Mouse (Mus musculus) lung, embryonic 15.5 days (tissue): ENCODE data around the gene Gm27179. TPM values are rescaled to one million over a fixed set of nuclear protein-coding genes. Genes with fewer than 3 reads are reported as not detected.
"Not testable (repeated sequence)": the region's sequence is repeated elsewhere in the genome, so short reads cannot be mapped to it uniquely, and the experiment has no call there.

ENCODE experiments used
- ATAC-seq: fragments of 200-750 bp; cut with Nextera tagmentation; 2 replicates; pipeline ENCODE4 v1.8.0; 2017; ENCODE audit warnings: moderate number of reproducible peaks, borderline replicate concordance; ENCODE audit not compliant: low FRiP score, low TSS enrichment; ENCODE audit errors: extremely low read depth
- H3K27ac ChIP-seq: fragments of 300-500 bp; sonication (generic); 2 replicates; pipeline ENCODE4 v1.5.1; 2015; ENCODE audit warnings: moderate library complexity, mild to moderate bottlenecking, inconsistent platforms
- H3K27me3 ChIP-seq: fragments of 300-500 bp; sonication (generic); 2 replicates; pipeline ENCODE4 v1.6.1; 2015; ENCODE audit warnings: inconsistent platforms
- H3K36me3 ChIP-seq: fragments of 300-500 bp; sonication (generic); 2 replicates; pipeline ENCODE4 v1.6.1; 2015; ENCODE audit warnings: inconsistent platforms
- H3K4me1 ChIP-seq: fragments of 300-500 bp; sonication (generic); 2 replicates; pipeline ENCODE4 v1.6.1; 2015; ENCODE audit warnings: inconsistent platforms
- H3K4me2 ChIP-seq: fragments of 300-500 bp; sonication (generic); 2 replicates; pipeline ENCODE4 v1.6.1; 2015; ENCODE audit warnings: inconsistent platforms, mild to moderate bottlenecking, moderate library complexity
- H3K4me3 ChIP-seq: fragments of 300-500 bp; sonication (generic); 2 replicates; pipeline ENCODE4 v1.5.1; 2015; ENCODE audit warnings: mild to moderate bottlenecking, inconsistent platforms
- H3K9ac ChIP-seq: fragments of 300-500 bp; sonication (generic); 2 replicates; pipeline ENCODE4 v1.6.1; 2015; ENCODE audit warnings: inconsistent platforms
- H3K9me3 ChIP-seq: fragments of 300-500 bp; sonication (generic); 2 replicates; pipeline ENCODE4 v1.6.1; 2016; ENCODE audit warnings: inconsistent platforms
- WGBS: fragments of 180-500 bp; shearing (Covaris S2); methylation state at CpG from one replicate; pipeline ENCODE4 v1.1.7; 2015; 5-methylcytosine and 5-hydroxymethylcytosine counted together
- polyA plus RNA-seq: library from polyadenylated mRNA; unstranded; fragments of >200 nt; fragmentation: Nextera tagmentation; extraction: Ambion mirVana; gene quantifications from 2 replicates; pipeline ENCODE4 v1.2.1, GENCODE M21; 2015

The Gm27179 gene
- polyA plus RNA-seq, result not detected in 2 replicates

DNA sequence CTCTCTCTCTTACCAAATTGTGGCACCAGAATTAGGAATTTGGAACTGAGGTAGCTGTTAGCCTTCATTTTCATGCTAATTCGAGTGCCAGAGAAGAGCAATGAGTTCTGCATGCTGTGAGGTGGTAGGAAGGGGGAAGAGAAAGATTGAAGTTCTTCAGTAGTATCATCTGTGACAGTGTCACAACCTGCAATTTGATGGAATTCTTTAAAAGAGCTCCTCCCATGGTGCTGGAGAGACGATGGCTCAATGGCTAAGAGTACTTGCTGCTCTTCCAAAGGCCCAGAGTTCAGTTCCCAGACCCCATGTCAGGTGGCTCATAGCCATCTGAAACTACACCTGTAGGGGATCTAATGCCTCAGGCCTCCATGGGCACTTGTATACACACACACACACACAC is at the start of gene Gm27179:
Gene Gm27179 (minus strand): TSS at position 101 of the 400 bp plus-strand sequence.
- not testable (repeated sequence) for H3K4me2 ChIP-seq, H3K4me3 ChIP-seq, H3K36me3 ChIP-seq, H3K27ac ChIP-seq, ATAC-seq, H3K27me3 ChIP-seq, H3K9ac ChIP-seq, H3K9me3 ChIP-seq, H3K4me1 ChIP-seq
- WGBS, result no CpG with 5 or more reads among the region's 2 CpGs

DNA sequence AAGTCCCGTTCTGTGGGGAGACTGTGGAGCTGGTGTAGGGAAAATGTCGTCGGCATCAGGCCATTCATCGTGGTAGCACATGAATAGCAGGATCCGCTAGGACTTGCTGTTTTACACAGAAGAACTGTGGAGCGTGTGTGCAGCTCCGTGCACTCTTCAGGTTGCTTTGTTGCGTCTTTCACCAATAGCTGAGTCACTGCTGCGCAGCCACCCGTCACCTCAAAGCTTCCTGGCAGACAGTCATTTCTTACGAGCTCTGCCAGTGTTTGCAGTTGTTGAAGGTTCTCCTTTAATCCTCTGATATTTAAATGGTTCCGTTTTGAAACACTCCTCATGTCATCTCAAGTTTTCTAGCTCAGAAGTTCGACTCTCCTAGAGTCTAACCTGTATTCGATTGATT is 45.2 kb upstream of the Gm27179 start:
- not testable (repeated sequence) for H3K27me3 ChIP-seq, H3K9me3 ChIP-seq, H3K4me1 ChIP-seq, H3K4me2 ChIP-seq, H3K9ac ChIP-seq, ATAC-seq, H3K27ac ChIP-seq, H3K4me3 ChIP-seq, H3K36me3 ChIP-seq
- WGBS, result no CpG with 5 or more reads among the region's 14 CpGs

DNA sequence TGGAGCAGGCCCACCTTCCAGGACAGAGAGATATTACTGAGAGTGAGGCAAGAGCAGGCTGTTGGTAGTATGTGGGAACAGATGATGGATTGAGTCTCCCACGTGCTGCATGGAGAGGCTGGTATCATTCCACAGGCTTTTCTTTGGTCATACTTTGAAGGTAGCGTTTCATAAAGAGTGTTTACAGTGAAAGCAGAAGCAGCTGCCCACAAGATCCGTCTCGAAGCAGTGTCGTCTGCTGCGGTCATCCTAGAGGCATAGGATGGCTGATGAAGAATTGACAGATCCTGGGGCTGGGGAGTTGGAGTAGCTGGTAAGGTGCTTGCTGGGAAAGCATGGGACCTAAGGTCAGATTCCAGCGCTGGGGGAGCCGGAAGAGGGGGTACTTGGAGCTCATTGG is 44.5 kb upstream of the Gm27179 start:
- not testable (repeated sequence) for H3K4me2 ChIP-seq, ATAC-seq
- no CpG with 5 or more reads among the region's 8 CpGs for WGBS

DNA sequence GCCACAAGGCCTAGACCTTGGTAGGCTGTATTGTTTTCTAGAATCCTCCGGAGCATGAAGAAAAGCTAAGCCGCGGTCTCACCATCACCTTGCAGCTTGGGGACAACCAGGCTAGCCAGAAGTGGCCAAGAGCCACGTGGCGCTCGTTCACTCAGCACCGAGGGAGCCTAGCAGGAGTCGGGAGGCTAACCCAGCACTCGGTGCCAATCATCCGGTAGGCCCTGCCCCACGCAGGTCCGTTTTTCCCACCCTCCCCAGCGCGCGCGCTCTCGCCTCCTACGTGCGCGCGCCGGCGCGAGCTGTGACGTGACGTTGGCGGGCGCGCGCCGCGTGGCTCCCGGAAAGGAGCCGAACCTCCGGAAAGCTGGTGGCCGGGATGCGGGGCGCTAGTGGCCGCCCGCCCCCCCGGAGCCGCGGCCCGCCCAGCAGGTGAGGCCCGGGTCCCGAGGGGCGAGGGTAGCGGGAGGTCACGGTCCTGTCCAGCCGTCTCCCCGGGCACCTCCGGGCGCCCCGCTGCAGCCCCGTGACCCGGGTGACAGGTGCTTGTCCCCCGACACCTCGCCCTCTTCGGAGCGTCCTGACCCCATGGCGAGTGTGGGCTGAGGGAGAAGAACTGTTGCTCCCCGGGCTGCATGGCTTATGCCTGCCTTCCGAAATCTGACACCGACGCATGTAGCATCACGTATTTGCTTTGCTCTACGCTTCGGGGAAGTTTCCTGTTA is 42.9 kb upstream of the Gm27179 start, which contains the start of gene Entpd4b:
Gene Entpd4b (plus strand): TSS at position 315 of the 722 bp plus-strand sequence.
- H3K9me3 ChIP-seq, H3K27me3 ChIP-seq, H3K36me3 ChIP-seq, H3K4me3 ChIP-seq, H3K4me2 ChIP-seq, H3K4me1 ChIP-seq, H3K27ac ChIP-seq, H3K9ac ChIP-seq: not testable (repeated sequence)
- ATAC-seq, result peak; percentile 93
- no CpG with 5 or more reads among the region's 68 CpGs for WGBS

More for the DNA sequence above, 44.5 kb upstream of the Gm27179 start:
- not testable (repeated sequence) for H3K36me3 ChIP-seq, H3K9me3 ChIP-seq, H3K27me3 ChIP-seq, H3K9ac ChIP-seq, H3K4me1 ChIP-seq, H3K4me3 ChIP-seq, H3K27ac ChIP-seq

DNA sequence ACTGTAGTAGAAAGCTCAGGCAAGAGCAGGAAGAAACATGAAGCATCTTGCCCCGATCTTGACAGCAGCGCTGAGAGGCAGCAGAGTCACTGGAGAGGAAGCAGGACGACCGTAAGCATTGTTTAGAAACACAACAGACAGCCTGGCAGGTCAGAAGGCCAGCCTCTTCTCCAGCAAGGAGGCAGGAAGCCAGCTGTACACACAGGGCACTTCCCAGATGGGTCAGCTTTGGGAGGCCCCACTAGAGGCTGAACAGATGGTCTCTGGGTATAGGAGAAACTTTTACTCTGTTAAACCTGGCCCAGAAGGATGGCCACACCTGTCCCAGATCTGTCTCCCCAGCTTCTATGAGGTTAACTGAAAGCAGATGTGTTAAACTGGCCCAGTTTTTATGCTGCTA is 35.0 kb upstream of the Gm27179 start:
- not testable (repeated sequence) for H3K4me3 ChIP-seq, H3K4me1 ChIP-seq, H3K4me2 ChIP-seq, H3K36me3 ChIP-seq, H3K9me3 ChIP-seq, H3K27me3 ChIP-seq, ATAC-seq, H3K9ac ChIP-seq, H3K27ac ChIP-seq
- no CpG with 5 or more reads among the region's 4 CpGs for WGBS

DNA sequence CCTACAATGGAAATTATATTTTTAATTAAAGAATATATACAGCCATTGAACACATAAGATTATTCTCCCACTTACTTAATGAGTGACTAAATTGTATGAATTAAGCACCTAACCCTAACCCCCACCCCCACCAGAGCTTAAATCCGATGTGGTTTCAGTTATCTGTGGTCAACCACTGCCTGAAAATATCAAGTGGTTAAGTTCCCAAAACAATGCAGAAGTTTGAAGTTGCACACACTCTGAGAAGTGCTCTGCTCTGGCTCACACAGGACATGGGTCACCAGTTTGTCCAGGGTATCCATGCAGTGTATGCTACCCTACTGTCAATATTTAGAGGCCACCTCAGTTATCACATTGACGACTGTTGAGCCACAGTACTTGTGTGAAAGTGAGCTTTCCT is 32.7 kb upstream of the Gm27179 start:
- not testable (repeated sequence) for H3K9ac ChIP-seq, H3K9me3 ChIP-seq, H3K27ac ChIP-seq, H3K4me2 ChIP-seq, H3K36me3 ChIP-seq, H3K4me1 ChIP-seq, ATAC-seq, H3K27me3 ChIP-seq, H3K4me3 ChIP-seq
- WGBS, result no CpG with 5 or more reads among the region's 2 CpGs

DNA sequence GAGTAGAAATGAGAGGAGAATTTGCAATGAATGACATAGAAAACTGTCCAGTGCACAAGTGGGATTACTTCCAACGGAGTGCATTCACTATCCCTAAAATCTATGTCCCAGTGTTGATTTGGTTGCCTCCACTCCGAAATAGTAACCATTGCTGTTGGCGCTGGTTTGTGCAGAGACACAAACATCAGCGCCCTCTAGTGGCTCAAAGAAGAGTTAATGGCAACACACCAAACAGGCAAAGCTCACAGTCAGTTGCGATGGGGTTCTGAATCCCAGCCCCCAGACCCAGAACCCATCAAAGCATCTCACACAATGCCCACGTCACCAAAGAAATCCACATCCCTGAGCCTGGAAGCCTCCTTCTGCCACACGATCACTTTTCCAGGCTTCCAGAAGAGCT is 31.7 kb upstream of the Gm27179 start:
- H3K27me3 ChIP-seq, H3K36me3 ChIP-seq, H3K27ac ChIP-seq, H3K4me3 ChIP-seq, H3K4me2 ChIP-seq, ATAC-seq, H3K4me1 ChIP-seq, H3K9ac ChIP-seq, H3K9me3 ChIP-seq: not testable (repeated sequence)
- no CpG with 5 or more reads among the region's 7 CpGs for WGBS

DNA sequence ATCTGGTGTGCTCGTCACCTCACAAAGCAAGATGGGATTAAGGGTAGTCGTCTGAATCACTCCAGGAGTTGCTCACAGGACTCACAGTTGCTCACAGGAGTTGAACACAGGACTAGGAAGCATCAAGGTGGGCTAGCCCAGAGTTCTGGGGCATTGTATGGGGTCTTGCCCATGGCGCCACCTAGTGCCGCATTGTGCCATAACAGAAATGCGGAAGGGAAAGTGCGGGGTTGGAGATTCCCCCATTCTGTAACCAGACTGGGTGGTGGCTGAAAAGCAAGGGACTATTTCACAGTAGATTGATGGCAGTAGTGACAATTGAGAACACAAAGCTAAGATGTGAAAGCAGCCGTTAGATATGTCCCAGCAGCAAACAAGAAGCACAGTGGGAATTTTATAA is 30.3 kb upstream of the Gm27179 start:
- not testable (repeated sequence) for H3K27me3 ChIP-seq, H3K9me3 ChIP-seq, H3K9ac ChIP-seq, H3K36me3 ChIP-seq, H3K4me3 ChIP-seq, H3K4me2 ChIP-seq, ATAC-seq, H3K27ac ChIP-seq, H3K4me1 ChIP-seq
- WGBS, result no CpG with 5 or more reads among the region's 7 CpGs

DNA sequence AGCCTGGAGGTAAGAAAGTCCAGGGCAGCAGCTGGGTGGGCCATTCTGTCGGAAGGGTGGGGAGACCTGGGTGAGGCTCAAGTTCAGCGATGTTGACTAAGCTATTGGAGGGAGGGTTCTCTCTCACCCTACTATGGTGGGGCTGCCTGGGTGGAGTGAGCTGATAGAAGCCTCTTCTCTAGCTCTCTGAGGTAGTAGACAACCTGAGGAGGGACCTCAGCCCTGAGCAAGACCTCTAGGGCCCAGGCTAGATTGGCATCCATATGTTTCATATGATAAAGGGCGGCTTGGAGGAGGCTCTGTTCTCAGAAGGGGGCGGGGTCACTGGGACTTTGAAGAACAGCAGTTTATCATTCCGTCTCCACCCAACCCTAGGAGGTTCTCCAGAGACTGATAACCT is 27.8 kb upstream of the Gm27179 start:
- ATAC-seq, result peak; percentile 74; the same call in 1 of the 2 replicates
- H3K4me2 ChIP-seq, H3K27me3 ChIP-seq, H3K4me3 ChIP-seq, H3K4me1 ChIP-seq, H3K9ac ChIP-seq, H3K9me3 ChIP-seq, H3K27ac ChIP-seq, H3K36me3 ChIP-seq: not testable (repeated sequence)
- no CpG with 5 or more reads among the region's 5 CpGs for WGBS

DNA sequence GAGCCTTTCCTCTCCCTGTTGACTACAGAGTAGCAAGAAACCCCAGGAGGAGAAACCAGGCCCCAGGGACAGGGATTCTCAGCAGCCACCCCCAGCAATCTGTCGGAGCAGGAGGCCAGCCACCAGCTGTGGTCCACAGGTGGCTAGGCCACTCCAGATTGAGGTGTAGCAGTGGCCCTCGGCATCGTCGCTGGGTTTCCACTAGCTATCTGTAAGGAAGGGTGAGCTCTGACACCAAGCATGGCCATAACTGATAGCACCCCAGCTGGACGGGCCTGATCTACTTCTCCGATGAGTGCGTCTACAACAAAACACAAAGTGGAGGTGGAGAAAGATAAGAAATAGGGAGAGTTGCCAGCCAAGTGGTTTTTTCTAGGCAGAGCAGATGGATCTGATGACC is 24.2 kb upstream of the Gm27179 start:
- ATAC-seq, result not testable (repeated sequence)
- no CpG with 5 or more reads among the region's 7 CpGs for WGBS

DNA sequence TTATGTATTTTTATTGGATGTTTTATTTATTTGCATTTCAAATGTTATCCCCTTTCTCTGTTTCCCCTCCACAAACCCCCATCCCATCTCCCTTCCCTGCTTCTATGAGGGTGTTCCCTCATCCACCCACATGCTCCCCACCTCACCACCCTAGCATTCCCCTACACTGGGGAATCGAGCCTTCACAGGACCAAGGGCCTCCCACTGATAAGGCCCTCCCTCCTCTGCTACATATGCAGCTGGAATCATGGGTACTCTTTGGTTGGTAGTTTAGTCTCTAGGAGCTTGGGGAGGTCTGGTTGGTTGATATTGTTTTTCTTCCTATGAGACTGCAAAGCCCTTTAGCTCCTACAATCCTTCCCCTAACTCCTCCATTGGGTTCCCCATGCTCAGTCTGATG is 13.9 kb upstream of the Gm27179 start:
- not testable (repeated sequence) for H3K27me3 ChIP-seq, H3K36me3 ChIP-seq, H3K4me2 ChIP-seq, H3K9me3 ChIP-seq, H3K4me3 ChIP-seq, H3K4me1 ChIP-seq, H3K9ac ChIP-seq, ATAC-seq, H3K27ac ChIP-seq
- WGBS, result no CpG with 5 or more reads among the region's 1 CpGs

More for the DNA sequence above, 24.2 kb upstream of the Gm27179 start:
- not testable (repeated sequence) for H3K9ac ChIP-seq, H3K4me2 ChIP-seq, H3K4me3 ChIP-seq, H3K27ac ChIP-seq, H3K36me3 ChIP-seq, H3K9me3 ChIP-seq, H3K4me1 ChIP-seq, H3K27me3 ChIP-seq

DNA sequence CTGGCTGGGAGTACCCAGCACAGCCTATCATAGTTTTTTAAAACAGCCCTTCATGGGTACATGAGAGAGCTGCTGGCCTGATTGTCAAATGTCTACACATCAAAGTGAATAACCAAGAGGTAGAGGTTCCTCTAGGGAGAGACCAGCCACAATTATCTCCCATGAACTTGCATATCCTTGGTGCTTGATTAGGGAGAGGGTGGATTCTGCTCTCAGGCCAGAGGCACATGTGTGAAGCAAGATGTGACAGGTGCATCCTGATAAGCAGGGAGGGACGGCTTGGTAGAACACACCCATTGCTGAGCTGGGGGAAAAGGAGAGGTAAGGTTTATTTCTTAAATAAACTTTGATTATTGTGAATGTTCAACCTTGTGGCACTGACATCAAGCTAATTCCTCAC is 10.7 kb upstream of the Gm27179 start:
- H3K4me3 ChIP-seq, H3K4me1 ChIP-seq, H3K36me3 ChIP-seq, H3K4me2 ChIP-seq, H3K9me3 ChIP-seq, ATAC-seq, H3K27ac ChIP-seq, H3K27me3 ChIP-seq, H3K9ac ChIP-seq: not testable (repeated sequence)
- WGBS, result no CpG with 5 or more reads among the region's 1 CpGs

DNA sequence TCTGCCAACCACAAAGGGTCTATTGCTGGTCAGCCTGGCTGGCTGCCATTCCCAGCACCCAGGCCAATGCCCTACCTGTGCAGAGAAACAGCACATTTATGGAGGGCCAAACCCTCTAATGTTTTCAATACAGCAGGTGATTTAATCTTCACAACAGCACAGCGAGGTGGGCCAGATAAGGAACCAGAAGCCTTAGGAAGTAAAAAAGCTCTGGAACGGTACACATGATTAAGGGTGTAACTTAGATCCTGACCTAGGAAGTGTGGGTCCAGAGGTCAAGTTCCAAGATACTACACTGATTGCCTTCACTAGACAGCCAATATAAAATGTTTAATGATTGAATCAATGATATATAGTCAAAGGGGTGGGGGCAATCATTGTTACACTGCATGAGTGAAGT is 8.5 kb upstream of the Gm27179 start:
- not testable (repeated sequence) for H3K9ac ChIP-seq, H3K4me2 ChIP-seq, H3K27me3 ChIP-seq, H3K4me3 ChIP-seq, H3K4me1 ChIP-seq, H3K36me3 ChIP-seq, H3K9me3 ChIP-seq, H3K27ac ChIP-seq, ATAC-seq
- WGBS, result no CpG with 5 or more reads among the region's 2 CpGs
